Mouse (Mus musculus): ENCODE results near the gene Kansl1. TPM values are rescaled to one million over a fixed set of nuclear protein-coding genes. Genes with fewer than 3 reads are reported as not detected.

Kansl1 gene
- polyA plus RNA-seq, 1 experiment: 60.1 TPM

GRCm38 (mm10) chr11:104288835-104289198 is 179.8 kb downstream of the Kansl1 start:
- no peaks in the 10 kb centered on the region for H3K36me3 ChIP-seq (ENCODE audit: control insufficient read depth, insufficient read depth, low read length)
- 35% methylated on average over 6 of the region's 6 CpGs for WGBS
- H3K27ac ChIP-seq (ENCODE audit: insufficient read depth, low read depth, low read length): peak overlapping the region; percentile 66

GRCm38 (mm10) chr11:104287113-104287512 is 181.5 kb downstream of the Kansl1 start:
- H3K27me3 ChIP-seq (ENCODE audit: control insufficient read depth, insufficient read depth, low read length): no peaks in the 10 kb centered on the region
- H3K36me3 ChIP-seq (ENCODE audit: control insufficient read depth, insufficient read depth, low read length): no peaks in the 10 kb centered on the region
- WGBS: 96% methylated on average over 18 of the region's 18 CpGs
- no peak overlapping the region for H3K4me3 ChIP-seq (ENCODE audit: low read depth, low read length)
- H3K27ac ChIP-seq (ENCODE audit: insufficient read depth, low read depth, low read length): no peak overlapping the region
- no peak for TF ChIP-seq CTCF (IDR thresholded peaks at IDR 0.05; ENCODE audit: extremely low read depth, insufficient read length, insufficient replicate concordance, low read depth, low read length)
- H3K4me1 ChIP-seq (ENCODE audit: control insufficient read depth, insufficient read depth, insufficient read length, low read length): peaks cover 10% of the 10 kb centered on the region

More at GRCm38 (mm10) chr11:104288835-104289198, 179.8 kb downstream of the Kansl1 start:
- no peak for TF ChIP-seq CTCF (IDR thresholded peaks at IDR 0.05; ENCODE audit: extremely low read depth, insufficient read length, insufficient replicate concordance, low read depth, low read length)
- TF ChIP-seq POLR2A (IDR thresholded peaks at IDR 0.05; ENCODE audit: low read depth, low read length): no peak
- H3K27me3 ChIP-seq (ENCODE audit: control insufficient read depth, insufficient read depth, low read length): no peaks in the 10 kb centered on the region
- H3K4me1 ChIP-seq (ENCODE audit: control insufficient read depth, insufficient read depth, insufficient read length, low read length): peaks cover 21% of the 10 kb centered on the region
- no peak overlapping the region for H3K4me3 ChIP-seq (ENCODE audit: low read depth, low read length)

Other genes with a start within 250 kb of the Kansl1 start
- gene Mapt, start 237.5 kb downstream of the Kansl1 start, polyA plus RNA-seq (2012; rRNA removed): 0.74 and 1.0 TPM in 2 replicates
- 0.74 and 1.2 TPM in 2 replicates for gene Cdc27, start 81.8 kb upstream of the Kansl1 start, polyA plus RNA-seq (2012; rRNA removed)
- gene Myl4, start 81.8 kb upstream of the Kansl1 start, polyA plus RNA-seq (2012; rRNA removed): 2.2 and 3.4 TPM in 2 replicates
- gene Itgb3, start 139.1 kb upstream of the Kansl1 start, polyA plus RNA-seq (2012; rRNA removed): 5.3 and 7.2 TPM in 2 replicates
- gene Gm11639, start 216.8 kb upstream of the Kansl1 start, polyA plus RNA-seq (2012; rRNA removed): not detected in 2 replicates